Mouse (Mus musculus) left cerebral cortex, postnatal 25 days (tissue): ENCODE results near the gene Exosc6. TPM values are rescaled to one million over a fixed set of nuclear protein-coding genes. Genes with fewer than 3 reads are reported as not detected.
"Not testable (repeated sequence)": the region's sequence is repeated elsewhere in the genome, so short reads cannot be mapped to it uniquely, and the experiment has no call there.

ENCODE experiments used
- DNase-seq, 2 experiments: peaks; one replicate each; pipeline ENCODE4 v3.0.0; 2022; ENCODE audit warnings: low spot score in 2 of 2, mixed read lengths in 1 of 2
- intact Hi-C: fragments of 180-260 bp; cut with DNase I; formaldehyde crosslinking; loops from one replicate; pipeline ENCODE4 v1.15.1; 2025
- total RNA-seq, 2 experiments: library from RNA; stranded (reverse); gene quantifications; 2 replicates each; pipeline ENCODE4 v1.2.3; 2021

Exosc6 gene
- not detected for total RNA-seq

DNA sequence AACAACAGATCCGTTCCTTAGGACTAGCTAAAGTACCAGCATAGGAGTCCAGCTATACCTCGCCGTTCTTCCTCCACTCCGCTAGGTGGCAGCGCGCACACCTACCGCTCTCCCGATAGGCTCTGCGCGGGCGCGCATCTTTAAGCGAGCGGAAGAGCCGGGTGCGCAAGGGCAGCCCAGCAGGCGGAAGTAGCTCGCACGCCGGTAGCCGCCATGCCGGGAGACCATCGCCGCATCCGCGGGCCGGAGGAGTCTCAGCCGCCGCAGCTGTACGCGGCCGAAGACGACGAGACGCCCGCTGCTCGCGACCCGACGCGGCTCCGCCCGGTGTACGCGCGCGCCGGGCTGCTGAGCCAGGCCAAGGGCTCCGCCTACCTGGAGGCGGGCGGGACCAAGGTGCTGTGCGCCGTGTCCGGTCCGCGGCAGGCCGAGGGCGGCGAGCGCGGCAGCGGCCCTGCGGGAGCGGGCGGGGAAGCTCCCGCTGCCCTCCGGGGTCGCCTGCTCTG is at the start of gene Exosc6:
TSS of gene Exosc6 (plus strand) at position 182 of the 506 bp plus-strand sequence.
- intact Hi-C loops, result loop anchor here (1.0 kb wide), 1 partner anchor 34 kb away; no protein-coding TSS in a partner anchor
- peak; percentile 95 for DNase-seq

DNA sequence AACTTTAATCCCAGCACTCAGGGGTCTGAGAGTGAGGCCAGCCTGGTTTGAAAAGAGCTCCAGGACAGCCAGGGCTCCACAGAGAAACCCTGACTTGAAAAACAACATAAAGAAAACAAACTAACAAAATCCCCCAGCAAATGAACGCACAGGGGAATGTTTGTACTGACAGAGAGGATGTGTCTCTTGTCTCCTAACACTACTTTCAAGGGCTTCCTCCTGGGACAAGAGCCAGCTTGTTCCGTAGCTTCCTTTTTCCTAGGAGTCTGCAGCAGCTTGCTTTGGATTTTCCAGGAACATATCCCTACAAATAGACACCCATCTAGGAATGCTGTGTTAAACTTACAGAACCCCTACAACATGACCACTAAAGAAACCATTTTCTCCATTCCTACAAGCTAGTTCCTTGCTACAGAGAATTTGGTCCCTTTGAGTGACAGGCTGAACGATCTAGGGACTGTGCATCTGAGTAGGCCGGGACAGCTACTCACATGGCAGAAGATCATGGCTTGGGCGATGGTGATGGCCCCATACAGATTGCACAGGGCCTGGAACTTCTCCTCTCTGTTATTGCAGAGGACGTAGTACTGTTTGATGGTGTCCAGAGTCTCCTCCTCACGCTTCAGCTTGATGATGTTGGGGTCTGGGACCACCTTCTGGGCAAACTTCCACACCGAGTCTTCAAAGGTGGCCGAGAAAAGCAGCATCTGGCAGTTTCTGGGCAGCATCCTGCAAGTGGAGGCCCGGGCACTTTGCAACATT is 45.7 kb upstream of the Exosc6 start:
- DNase-seq, intact Hi-C loops: not testable (repeated sequence)

DNA sequence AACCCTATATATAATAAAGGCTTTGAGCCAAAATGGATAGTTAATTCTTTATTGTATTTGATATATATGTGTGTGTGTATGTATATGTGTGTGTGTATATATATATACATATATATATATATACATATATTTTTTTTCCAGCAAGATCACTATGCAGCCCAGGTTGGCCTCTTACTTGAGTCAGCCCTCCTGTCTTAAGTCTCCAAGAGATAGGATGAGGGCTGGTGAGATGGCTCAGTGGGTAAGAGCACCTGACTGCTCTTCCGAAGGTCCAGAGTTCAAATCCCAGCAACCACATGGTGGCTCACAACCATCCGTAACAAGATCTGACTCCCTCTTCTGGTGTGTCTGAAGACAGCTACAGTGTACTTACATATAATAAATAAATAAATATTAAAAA is 29.5 kb upstream of the Exosc6 start:
- not testable (repeated sequence) for DNase-seq
- intact Hi-C loops, result loop anchor here (1.0 kb wide), 1 partner anchor 29 kb away; the partner anchor contains the start of gene Ddx19a

DNA sequence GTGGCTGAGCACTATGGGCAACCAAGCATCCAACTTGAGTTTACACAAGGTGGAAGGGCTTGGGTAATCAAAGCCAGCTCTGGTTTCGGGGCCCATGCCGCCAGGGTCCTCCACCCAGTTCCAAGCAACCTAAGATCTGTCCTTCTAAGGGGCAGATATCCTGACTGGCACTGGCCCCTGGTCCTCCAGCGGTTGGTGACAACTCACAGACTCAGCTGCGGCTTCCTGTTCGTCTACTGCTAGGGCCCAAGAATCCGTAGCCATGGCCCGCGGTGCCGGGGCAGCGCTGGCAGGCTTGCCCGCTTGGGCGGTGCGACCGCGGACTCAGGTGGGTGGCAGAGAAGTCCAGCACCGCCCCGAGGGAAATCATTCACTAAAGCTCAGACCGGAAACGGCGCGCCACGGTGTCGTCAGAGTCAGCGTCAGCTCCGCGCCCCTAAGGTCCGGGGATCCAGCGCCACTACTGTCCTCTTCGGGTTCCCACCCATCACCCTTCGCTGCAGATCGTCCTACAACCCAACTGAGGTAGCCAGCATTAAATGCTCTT is 28.7 kb upstream of the Exosc6 start:
- peak; percentile 92 to 96 for DNase-seq
- intact Hi-C loops, result loop anchor here (1.0 kb wide), 1 partner anchor 30 kb away; the partner anchor contains the start of gene Ddx19a

DNA sequence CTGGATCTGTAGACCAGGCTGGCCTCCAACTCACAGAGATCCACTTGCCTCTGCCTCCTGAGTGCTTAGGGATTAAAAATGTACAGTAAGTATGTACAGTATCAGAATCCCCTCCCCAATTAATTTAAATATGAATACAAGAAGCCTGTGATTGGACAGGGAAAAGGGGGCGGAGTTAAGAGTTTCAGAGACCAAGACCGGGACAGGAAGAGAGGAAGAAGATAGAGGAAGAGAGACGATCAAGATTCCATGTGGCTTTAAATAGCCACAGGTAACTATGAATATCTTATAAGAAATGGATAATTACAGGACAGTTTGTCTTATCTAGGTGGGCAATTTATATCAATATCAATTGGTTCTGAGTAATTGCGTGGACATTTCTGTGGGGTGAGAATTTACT is 26.6 kb upstream of the Exosc6 start:
- DNase-seq, result no peak
- intact Hi-C loops, result no loop called here

DNA sequence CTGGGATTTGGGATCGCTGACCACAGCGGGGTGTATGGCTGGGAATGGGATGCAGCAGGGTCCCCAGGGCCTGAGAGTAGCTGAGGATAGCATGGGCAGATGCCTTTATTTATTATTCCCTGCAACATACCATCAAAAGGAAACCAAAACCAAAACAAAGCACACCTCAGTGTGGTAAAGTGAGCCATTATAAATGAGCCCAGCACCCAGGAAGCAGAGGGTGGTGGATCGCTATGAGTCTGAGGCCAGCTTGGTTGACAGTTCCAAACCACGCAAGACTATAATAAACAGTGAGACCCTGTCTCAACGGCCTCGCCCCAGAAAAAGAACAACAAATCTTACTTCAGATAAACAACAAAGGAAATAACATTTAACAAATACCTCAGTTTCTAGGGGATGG is 26.1 kb upstream of the Exosc6 start:
- intact Hi-C loops, result no loop called here

DNA sequence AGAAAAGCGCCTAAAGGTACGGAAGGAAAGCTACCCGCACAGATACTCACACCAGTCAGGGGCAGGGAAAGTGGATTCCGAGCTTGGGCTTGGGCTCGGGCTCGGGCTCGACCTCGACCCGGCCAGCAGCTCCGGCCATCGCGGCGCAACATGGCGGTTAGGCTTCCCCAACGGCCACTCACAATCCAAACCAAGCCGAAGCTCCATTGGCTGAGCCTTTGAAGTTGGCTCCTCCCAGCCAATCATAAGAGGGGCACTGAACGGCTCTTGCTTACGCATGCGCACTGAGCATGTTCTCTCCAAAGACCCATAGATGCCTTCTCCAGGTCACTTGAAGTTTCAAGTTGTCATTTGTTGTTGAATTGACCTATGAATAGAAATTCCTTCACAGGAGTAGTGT is 24.6 kb upstream of the Exosc6 start, which contains the start of gene Ddx19b:
TSS of gene Ddx19b (minus strand) at position 180 of the 400 bp plus-strand sequence.
- intact Hi-C loops, result no loop called here
- no peak for DNase-seq

More for the DNA sequence above, 26.1 kb upstream of the Exosc6 start:
- DNase-seq, result no peak

DNA sequence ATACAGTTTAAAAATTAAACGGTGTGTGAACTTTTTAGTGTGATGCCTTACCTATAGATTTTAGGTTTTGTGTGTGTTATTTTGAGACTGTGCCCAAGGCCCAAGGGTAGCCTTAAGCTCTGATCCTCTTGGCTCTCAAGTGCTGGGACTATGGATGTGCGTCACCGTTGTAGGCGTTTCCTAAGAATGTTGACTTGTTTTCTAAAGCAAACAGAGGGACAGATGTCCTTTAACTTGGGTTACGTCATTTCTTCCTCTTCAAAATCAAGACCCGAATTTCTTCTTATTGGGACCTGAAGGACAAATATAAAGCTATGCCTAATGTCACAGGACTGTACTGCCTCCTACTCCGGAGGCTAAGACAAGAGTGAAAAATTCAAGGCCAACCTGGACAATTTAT is 23.2 kb upstream of the Exosc6 start, which contains the start of gene Aars:
TSS of gene Aars (plus strand) at position 229 of the 400 bp plus-strand sequence.
- intact Hi-C loops, result no loop called here
- no peak for DNase-seq

DNA sequence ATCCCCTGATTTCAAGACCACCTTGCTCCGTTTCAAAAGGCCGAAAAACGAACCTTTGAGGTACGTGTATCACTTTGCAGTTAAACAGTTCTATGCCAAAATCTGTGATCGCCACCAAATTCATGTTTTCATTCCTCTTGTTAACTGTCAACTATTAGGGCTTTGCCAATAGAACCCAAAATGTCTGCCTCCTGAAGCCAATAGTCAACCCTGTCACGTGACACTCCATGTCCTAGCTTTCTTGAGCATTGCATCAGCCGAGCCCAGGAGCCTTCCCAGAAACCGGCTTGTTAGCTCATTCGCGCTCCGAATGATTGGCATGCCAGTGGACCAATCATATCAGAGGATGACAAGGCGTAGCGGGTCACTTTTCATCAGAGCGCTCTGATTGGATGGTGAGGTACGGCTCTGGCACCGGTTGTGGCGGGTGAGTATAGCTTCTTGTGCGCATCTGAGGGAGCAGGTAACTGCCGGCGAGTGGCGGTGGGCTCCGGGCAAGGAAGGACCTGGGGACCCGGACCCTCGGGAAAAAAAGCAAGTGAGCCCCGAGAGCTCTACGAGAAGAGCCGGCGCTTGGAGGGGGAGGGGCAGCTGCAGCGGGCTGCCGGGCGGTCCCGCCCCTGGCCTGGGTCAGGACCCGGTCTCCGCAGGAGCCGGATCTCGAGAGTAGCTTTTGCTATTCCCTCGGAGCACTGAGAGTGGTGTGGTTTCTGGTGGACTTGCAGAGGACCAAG is 22.5 kb upstream of the Exosc6 start:
- intact Hi-C loops, result no loop called here
- DNase-seq, result peak; percentile 100

DNA sequence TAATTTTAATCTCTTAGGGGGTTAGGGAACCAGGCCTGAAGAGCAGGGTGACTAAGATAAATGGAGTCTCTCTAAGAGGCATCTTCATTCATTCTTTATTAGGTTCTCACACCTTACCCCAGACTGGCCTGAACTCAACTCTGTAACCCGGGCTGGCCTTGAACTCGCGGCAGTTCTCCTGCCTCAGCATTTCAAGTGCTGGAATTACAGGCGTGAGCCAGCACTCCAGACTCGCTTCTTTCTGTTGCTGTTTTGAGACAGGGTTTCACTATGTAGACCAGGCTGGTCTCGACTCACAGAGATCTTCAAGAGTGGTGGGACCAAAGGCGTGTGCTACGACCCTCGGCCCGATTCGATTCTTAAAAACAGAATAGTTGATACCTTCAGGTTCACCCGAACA is 21.9 kb upstream of the Exosc6 start:
- intact Hi-C loops, result no loop called here
- DNase-seq, result no peak

DNA sequence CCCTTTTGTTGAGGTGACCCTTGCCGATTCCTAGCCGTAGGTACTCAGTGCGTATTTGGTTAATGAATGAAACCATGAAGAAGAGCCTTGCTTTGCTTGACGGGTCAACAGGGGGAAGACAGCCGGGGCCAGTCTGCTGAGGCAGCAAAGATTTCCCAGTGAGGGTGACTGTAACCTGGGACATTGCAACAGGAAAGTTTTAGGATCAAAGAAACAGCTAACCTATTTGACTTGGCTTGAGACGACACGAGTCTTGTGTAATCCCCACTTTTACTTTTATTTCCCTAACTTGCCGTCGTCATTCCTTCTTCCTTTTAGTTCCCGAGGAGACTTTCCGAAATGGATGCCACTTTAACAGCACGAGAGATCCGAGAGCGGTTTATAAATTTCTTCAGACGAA is 19.5 kb upstream of the Exosc6 start:
- intact Hi-C loops, result no loop called here

DNA sequence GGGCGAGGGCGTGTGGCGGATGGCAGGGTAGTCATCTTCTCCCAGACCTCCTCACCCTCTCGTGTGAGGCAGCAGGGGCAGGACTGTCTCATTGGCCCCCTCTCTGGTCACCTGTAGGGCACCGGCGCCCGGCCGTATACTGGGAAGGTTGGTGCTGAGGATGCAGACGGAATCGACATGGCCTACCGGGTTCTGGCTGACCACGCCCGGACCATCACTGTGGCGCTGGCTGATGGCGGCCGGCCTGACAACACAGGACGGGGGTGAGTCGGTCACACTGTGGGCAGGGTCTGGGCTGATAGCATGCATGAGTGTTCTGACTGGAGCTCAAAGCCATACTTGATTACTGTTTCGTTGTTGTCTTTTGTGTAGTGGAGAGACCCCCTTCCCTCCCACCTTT is 13.6 kb upstream of the Exosc6 start:
- DNase-seq, result no peak
- intact Hi-C loops, result no loop called here

More for the DNA sequence above, 19.5 kb upstream of the Exosc6 start:
- no peak for DNase-seq

DNA sequence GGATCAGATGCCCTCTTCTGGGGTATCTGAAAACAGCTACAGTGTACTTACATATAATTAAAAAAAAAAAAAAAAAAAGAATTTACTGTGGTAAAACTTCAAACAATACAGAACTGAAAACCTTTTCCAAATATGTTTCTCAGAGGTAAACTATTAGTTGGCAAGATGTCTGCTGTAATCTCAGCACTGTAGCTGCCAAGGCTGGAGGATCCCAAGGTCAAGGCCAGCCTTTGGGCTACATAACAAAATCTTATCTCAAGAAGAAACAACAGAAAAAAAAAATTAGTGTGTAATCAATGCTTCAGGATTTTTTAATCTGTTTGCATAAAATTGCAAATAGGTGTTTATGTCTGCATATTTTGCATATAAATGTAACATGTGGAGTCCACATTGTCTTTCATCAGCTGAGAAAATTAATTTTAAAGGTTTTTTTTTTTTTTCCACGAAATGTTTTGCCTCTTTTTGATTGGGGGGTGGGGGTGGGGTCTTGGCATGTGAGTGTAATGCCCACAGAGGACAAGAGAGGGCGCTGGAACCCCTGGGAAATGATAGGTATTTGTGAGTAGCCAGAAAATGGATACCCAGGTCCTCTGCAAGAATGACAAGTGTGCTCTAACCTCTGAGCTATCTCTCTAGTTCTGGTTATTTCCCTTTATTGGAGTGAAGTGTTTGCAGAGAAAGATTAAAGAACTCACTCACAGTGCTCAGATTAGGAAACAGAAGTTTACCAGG is 12.0 kb upstream of the Exosc6 start:
- DNase-seq, result no peak
- intact Hi-C loops, result no loop called here

DNA sequence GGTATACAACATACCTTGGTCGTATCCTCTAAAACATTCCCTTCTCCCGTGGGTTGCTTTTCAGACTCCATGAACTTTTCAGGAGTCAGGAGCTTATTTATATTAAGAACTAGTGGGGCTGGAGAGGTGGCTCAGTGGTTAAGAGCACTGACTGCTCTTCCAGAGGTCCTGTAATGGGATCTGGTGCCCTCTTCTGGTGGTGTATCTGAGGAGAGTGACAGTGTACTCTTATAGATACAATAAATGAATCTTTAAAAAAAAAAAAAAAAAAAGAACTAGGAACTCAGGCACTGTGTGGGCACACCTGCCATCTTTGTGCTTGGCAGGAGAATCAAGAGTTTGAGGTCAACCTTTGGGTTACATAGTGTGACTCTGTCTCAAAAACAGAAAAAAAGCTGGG is 7.4 kb upstream of the Exosc6 start:
- intact Hi-C loops, result no loop called here
- DNase-seq, result no peak

DNA sequence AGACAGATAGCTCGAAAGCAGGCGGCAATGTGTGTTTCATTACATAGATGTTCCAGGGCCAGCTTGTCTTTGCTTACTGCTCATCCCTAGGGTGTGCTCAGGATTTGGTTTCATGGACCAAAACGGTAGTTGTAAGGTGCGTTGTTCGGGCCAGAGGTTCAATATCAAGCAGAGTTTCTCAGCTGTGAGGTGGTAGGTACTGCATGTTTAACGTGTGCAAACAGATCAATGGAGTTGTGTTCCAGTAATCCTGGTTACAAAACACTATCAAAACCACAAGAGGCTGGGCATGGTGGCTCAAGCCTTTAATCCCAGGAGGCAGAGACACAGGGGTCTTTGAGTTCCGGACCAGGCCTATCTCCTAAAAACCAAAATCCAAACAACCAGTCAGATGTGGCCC is 7.0 kb upstream of the Exosc6 start:
- no peak for DNase-seq
- intact Hi-C loops, result no loop called here

DNA sequence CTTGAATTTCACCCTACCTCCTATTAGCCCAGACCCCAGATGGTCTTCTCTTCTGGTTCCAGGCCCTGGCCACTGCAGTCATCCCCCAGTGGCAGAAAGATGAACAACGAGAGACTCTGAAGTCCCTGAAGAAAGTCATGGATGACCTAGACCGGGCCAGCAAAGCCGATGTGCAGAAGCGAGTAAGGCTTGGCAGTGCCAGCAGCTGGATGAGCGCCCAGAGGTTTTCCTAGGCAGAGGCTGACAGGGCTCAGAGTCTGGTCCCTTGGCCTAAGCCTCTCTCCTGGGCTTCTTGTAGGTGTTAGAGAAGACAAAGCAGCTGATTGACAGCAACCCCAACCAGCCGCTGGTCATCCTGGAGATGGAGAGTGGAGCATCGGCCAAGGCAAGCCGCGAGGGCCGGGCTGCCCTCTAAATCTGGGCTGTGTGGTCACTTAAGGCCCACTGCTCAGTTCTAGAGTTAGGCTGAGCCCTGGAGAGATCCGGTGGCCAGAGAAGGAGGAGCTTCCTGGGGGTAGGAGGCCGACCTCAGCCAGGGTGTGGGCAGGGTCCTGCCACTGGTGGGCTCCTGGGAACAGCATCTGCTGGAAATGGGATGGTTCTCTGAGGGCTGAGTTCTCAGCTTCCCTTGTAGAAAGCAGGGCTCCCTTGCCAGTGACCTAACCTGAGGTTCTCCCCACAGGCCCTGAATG is 2.2 kb upstream of the Exosc6 start:
- intact Hi-C loops, result no loop called here
- no peak for DNase-seq

DNA sequence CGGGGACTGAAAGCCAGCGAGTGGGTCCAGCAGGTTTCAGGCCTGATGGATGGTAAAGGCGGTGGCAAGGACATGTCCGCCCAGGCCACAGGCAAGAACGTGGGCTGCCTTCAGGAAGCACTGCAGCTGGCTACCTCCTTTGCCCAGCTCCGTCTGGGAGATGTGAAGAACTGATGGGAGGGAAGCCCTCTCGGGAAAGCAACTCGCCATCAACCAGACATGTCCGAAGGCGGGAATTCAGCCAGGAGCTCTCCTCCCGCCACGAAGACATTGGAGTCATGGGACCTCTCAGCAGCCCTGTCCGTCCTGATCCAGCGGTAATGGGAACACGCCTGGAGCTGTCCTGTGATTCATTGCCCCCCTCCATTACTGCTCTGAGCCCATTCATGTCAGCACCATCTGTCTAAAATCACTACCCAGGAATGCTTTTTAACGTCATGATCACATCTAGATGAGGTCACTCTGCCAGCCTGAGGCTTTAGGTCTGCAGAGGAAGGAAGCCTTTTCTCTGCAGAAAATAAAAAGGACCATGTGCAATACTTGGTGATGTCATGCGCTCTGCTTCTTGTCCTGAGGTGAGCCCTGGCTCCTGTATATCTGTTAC is 1.0 kb upstream of the Exosc6 start:
- intact Hi-C loops, result no loop called here
- no peak for DNase-seq

DNA sequence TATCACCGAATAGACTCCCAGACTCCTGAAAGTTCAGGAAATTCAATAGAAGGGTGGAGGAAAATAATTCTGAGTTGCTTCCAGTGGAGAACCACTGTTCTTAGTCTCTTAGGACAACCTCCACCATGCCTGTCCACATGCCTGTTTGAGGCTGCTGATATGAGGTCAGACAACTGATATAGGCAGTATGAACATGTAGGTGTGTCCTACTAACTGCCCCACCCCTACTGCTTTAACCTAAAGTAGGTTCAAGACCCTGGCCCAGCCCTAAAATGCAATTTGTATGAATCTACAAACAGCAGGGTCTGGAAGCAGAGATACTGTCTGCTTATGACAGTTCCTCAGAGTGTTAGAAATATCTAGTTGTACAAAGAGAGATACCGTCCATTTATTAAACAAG is 478 bp upstream of the Exosc6 start:
- intact Hi-C loops, result loop anchor here (1.0 kb wide), 1 partner anchor 35 kb away; no protein-coding TSS in a partner anchor
- DNase-seq, result no peak
